Mouse (Mus musculus) bone marrow macrophage, adult 2 months (primary cell): ENCODE measurements at regions not wholly inside any gene's neighbourhood (a gene's known extent, or its start where the extent isn't known, plus 50 kb on each side); places are given as distances from the start of the nearest gene placed in this dataset.

Source experiments
- CTCF ChIP-seq: IDR thresholded peaks from 2 replicates; pipeline ENCODE4 v1.5.1; 2012; ENCODE audit warnings: low read depth, mild to moderate bottlenecking, low read length, moderate library complexity
- POLR2A ChIP-seq: IDR thresholded peaks from 2 replicates; pipeline ENCODE4 v1.6.1; 2012; ENCODE audit warnings: mild to moderate bottlenecking, low read depth, low read length, borderline replicate concordance

GRCm38 (mm10) chr12:86582076-86582475 is 96.4 kb upstream of the Vash1 start:
- TF ChIP-seq POLR2A = no peak
- TF ChIP-seq CTCF = no peak
